Mouse (Mus musculus) left cerebral cortex, adult 11 months (tissue): Measurements from ENCODE around the gene Heg1.

ENCODE experiments used
- DNase-seq: peaks from one replicate; pipeline ENCODE4 v3.0.0; 2022; ENCODE audit warnings: low spot score

Heg1 gene

DNA sequence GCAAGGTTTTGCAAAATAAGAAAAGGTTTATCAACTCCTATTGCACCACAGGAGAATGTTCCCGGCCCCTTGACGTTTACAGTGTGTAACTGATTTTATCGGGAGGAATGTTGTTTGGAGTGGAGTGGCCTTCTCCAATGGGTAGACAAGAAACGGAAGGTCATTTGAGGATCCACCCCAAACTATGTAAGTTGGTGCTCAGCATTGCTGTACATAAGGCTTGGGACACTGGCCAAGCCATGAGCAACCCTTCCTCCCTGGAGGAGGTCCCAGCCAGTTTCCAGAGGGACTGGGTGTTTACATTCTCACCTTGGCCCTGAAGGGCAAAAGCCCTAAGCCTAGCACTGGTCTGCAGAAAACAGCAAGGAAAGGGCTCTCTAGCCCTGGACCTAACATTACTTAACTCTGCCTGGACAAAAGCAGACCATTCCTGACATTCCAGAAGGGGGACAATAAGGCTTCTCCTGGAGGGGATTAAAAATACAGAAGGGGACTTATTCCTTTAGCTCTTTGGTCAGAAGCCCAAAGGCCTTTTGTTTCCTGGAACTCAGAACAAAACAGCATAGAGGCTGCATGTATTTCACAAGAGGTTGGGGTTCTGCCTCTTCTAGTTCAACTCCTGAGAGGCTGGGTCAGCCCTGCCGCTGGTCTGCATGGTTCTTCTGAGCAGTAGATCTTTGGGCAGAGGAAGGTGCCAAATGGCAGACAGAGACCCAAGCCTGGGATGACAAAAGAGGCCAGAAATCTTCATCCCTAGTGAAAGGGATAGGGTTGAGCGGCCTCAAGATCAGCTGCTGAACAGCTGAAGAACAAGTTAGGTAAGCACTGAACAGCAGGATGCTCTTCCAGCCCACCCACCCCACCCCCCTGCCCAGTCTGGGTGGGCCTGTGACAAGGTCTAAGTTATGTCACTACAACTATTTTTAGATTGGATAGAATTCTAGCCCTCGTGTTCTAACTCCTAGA, 7.5 kb upstream of the Heg1 start:
- DNase-seq: no peak

DNA sequence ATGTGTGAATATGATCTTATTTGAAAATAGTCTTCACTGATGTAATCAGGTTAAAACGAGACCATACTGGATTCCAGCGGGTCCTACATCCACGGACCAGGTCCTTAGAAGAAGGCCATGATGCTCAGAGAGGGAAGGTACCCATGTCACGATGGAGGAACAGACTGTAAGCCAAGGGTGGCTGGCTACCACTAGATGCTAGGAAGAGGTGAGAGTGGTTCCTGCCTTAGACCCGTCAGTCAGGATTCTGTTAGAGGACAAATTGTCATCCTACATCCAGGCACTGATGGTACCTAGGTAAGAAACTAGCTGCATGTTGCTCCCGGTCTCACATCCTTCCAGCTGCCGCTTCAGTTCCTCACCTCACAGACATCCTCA, 6.9 kb upstream of the Heg1 start:
- DNase-seq: no peak

DNA sequence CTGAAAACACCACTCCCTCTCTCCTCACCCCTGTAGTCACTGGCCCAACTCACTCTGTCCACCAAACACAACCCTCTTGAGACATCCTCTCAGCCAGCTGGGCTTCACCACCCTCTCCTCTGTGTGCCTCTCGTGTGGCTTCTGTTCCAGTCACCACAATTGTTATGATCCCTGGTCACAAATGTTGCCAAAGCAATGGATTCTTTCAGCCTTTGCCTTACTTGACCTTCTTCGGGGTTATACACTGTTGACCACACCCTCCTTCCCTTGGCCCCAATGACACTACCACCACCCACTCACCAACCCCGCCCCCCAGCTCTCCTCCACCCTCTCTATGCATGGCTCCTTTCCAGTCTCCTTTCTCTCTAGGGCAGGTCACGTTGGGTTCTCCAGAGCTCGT, 6.3 kb upstream of the Heg1 start:
- DNase-seq: no peak

DNA sequence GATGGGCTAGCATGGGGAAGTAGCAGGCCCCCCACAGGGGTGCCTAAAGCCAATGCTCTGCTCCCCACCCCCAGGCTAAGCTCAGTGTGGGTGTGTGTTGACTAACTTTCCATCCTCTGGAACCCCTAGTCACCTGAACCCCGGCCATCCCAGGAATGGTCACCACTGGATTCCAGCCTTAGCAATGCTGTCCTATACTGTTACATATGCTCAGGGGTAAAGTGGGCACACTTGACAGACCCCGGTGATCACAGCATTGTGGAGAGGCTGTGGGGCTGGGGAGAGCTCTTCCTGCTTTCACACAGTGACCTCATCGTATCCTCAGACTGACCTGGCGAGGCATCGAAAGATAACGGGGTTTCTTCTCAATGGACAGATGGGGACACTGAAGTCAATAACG, 3.9 kb upstream of the Heg1 start:
- no peak for DNase-seq

DNA sequence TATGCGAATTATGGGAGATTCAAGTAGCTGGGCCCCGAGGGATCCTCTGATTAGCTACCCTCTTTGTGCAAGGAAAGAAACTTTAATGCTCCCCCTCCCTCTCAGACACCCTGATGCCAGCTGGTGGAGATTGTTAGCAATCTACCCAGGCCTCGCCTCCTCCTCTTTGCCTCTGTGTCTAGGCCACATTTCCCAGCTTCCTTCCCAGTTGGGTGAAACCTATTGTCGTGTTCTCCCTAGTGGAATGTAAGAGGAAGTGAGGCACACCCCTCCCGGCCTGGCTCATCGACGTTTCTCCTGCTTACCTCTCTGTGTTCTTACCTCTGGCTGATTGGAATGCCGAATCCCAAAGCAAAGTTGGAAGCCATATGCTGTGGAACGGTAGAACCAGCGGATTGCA, 3.4 kb upstream of the Heg1 start:
- no peak for DNase-seq

DNA sequence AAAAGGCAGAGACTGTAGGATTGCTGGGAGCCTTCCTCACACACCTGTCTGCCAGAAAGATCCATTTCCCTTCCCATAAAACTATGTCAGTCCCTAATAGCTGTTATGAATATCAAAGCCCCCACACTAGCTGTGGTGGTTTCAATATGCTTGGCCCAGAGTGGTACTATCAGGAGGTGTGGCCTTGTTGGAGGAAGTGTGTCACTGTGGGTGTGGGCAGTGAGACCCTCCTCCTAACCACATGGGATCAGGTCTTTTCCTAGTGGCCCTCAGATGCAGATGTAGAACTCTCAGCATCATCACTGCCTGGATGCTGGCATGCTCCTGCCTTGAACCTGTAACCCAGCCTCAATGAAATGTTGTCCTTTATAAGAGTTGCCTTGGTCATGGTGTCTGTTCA, 2.5 kb upstream of the Heg1 start:
- DNase-seq: no peak

DNA sequence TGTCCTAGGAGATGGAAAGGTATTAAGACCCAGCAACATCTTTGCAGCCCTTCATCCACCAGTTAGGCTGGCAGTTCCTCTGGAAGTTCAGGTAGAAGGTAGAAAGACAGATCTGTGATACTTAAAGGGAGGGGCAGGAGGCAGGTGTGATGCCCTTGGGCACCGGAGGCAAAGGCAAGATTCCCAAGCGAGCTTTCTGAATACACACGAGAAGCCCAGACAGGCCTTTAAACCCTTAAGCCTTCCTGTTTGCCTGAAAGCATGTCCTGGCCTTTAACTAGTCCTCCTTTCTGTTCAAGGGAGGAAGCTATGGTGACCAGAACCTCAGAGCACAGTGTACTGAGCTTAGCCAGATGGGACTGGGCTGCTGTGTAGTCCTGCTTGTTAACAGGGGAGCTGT, 1.5 kb upstream of the Heg1 start:
- DNase-seq: no peak

DNA sequence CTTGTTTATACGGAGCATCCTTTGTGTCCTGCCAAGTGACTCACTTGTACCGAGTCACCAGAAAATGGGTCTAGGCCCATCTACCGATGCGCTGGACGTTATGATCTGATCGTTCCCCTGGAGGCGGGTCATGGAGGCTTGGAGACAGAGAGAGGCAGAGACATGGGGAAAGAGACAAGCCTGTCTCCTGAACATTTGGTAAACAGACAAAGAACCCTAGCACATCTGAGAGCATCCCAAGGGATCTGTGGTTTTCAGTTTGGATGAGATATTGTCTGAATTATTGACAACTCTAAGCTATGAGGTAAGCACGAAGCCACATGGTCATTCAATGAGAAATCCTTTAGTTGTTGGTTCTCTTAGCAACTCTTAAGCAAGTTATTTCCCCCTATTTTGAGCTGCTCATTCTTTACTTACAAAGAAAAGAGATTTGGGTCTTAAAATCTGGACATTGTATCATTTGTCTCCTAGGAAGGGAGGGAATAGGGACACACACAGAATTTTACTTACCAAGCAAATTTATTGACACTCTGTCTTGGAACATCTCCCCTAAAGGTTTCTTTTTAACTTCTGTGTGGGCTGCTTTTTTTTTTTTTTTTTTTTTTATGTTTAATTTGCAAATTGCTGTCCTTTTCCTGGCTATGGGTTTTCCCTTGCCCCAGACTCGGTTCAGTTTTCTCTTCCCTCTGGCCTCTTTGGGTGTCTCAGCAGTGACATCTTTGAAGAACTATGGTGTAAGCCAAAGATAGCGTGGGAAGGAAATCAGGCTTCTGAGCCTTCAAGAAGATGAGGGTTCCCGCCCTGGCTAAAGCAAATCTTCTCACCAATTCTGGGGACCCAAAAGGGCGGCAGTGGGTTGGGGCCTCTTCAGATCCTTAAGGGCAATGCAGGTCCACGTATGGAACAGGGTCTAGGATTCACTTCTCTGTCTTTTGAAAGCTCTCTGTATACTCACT, 686 bp upstream of the Heg1 start:
- no peak for DNase-seq

DNA sequence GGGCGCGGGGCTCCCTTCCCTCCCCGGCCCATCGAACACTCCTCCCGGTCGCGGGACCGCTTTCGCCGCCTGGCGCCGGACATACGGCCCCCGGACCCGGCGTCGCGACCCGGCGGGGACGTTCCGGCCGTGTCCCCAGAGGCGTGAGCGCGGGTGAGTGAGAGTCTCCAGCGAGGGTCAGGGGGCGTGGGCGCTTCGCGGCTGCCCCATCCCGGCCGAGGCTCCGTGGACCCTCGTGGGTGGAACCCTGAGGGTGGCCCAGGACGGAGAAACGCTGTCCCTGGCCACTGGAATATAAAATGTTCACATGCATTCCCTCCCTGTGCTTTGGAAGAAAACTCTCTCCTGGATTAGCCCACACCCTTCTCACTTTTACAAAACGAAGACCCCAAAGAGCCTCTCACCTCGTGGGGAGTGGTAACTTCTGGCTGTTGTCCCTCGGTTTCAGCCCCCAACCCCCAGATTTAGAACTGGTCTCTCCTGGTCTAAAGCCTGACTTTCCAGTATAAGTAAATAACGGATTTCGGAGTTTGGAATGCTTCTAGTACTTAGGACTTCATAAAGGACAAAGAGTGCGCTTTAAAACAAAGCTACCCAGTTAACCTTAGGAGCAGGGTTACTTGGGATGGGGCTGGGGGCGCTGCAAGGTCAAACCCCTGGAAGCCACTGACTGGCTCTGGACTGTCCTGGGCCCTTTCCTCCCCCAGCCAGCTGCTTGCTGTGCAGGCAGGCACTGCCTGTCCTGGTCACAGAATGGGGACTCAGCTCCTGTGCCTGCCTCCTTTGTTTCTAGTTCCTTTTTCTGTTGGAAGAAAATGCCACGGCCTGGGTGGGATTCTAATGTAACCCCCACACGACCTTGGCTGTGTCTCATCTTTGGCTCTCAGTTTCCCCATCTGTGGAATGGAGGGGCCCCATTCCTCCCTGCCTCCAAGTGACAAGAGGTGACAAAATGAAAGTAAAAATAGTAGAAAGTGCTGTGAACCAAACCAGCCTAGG, 832 bp downstream of the Heg1 start:
- DNase-seq: no peak

DNA sequence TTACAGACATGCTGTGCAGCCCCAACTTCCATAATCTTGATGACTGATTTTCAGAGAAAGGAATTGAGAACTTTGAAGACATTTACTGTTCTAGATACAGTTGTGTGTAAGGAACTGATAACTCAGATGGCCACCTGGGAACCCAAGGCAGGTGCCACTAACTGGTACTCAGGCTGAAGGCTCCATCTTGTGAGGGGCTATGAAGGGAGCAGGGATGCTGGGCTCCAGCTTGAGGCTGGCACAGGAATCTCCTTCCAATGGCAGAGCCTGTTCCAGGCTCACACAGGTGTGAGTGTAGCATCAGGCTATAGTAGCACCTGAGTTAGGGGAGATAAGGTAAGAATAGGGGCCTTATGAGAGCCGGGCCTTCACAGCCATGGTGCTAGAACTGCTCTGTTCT, 1.9 kb downstream of the Heg1 start:
- no peak for DNase-seq

DNA sequence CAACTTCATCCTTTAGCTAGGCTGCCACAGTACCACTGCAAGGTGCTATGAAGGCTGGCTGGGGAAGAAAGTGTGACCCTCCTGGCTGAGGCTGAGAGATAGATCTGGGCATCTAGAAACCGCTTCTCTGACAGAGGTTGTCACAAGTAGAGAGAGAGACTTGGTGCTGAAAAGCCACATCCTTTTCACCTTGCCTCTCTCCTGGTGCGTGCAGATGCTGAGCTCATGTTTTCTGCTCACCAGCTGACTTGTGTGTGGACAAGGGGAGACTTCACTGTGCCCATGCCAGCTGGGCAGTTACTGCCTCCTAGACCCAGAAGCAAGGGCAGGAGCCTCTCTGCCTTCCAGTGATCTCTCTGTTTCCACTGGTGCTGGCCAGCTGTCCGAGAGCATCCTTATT, 3.6 kb downstream of the Heg1 start:
- DNase-seq: no peak

DNA sequence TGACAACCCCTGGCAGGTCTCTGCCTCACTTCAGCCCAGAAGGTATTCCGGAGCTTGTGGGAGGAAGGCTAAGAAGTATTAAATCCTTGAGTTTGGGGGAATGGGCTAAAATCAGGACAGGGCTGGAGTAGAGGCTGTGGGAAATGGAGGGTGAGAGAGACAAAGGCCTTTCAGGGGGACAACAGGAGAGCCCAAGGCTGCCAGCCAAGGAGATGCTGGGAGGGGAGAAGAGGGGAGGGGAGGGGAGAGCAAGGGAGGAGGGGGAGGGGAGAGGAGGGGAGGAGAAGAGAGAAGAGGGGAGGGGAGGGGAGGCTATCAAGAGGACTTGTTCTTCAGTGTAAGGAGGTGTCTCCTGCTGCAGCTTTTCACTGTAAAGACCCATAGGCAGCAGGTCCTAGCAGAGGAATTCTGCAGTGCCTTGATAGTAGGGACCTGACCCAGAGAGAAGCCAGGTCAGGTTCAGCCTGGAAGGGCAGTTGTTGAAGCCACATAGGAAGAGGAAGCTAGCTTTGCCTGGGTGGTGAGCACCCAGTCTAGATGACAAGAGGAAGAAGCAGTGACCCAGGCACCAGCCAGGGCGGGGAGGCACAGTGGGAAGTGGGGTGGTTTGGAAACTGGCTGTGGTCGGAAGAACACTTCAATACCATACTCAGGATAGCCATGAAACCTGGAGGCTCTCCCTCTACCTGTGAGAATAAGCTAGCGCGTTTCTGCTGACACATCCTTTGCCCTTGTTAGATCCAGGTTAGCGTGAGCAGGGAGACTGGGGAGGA, 7.0 kb downstream of the Heg1 start:
- DNase-seq: no peak

DNA sequence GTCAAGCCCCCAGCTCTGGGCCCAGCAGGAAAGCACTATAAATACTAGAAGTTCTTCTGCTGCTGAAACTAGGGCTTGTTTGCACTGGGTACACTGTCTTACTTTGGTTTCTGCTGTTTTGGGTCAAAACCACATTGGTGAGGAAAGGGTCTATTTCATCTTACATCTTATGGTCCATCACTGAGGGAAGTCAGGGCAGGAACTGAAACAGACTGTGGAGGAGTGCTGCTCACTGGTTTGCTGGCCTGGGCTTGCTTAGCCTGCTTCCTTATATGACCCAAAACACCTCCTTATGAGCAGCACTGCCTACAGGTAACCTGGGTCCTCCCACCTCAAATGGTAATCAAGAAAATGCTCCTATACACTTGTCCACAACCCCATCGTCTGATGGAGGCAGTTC, 9.4 kb downstream of the Heg1 start:
- no peak for DNase-seq

DNA sequence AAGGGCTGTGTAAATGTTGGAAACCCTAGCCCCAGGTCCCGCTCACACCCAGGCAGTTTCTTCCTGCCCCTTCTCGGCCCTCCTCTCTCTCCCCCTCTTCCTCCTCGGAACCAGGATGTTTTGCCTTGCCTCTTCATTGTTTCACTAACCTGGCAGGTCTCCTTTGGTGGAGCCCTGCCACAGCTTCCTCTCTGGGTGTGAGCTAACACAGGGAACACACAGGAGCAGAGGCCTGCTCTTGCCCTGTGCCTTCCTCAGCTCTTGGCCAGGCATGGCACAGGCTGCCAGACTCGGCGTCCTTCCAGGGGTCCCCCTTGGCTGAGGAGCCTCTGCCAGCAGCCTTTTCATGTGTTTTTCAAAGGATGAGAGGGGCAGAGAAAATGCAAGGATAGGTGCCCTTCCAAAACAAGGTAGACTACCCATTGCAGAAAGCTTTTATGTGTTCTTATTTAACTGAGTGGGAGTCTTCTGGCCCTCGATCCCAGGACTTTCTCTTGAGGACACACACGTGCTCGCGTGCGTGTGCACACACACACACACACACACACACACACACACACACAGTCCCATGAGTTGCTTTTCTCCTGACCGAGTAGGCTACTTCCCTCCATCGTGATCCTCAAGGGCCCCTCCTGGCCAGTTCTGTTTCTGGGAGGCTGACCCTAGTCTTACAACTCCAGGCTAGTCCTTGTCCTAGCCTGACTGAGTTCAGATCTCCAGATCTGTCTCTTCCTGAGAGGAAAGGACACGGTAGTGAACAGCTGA, 12.8 kb downstream of the Heg1 start:
- no peak for DNase-seq

DNA sequence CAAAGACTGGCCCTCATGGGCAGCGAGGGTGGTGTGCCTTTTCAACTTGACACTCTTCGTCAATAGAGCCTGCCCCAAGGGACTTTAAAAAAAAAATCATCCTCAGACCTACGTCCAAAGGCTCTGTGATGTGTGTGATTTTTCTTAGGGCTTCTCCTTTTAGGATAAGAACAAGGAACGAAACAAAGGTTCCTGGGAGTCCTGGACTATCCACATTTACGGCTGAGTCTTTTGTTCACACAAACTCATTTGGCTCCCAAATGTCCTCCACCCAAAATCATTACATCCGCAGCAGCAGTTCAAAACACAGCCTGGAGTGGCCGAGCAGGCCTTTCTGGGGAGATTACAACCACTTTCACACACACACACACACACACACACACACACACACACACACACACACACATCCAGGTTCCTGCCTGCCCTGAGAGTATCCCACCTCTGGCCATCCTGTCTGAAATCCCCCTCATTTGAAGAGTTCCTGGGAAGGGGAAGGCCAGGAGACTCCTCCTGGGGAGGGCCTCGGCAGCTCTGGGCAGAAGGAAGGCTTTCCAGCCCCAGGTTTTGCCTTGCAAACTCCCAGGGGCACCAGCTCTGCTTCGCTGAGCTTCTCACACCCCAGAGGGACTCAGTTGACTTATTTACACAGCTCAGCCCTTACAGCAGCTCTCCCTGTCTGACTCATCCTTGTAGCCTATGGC, 13.6 kb downstream of the Heg1 start:
- no peak for DNase-seq

DNA sequence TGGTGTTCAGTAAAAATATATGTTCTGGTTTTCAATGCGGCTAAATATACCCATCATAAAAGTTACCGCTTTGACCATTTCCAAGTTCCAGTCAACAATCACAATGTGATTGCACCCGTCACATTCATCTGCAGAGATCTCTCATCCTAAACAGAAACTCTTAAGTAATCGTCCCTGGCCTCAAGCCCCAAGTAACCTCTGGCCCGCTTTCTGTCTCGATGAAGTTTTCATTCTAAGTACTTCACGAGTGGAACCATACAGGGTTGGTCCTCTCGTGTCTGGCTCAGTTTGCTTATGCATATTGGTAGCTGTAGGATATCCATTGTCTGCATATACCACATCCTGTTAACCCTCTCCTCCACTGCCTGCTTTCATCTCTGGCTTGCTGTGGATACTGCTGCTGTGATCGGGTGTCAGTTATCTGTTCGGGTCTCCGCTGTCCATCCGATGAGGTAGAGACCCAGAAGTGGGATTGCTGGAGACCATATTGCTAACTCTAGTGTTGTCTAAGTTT, 14.2 kb downstream of the Heg1 start:
- DNase-seq: no peak

DNA sequence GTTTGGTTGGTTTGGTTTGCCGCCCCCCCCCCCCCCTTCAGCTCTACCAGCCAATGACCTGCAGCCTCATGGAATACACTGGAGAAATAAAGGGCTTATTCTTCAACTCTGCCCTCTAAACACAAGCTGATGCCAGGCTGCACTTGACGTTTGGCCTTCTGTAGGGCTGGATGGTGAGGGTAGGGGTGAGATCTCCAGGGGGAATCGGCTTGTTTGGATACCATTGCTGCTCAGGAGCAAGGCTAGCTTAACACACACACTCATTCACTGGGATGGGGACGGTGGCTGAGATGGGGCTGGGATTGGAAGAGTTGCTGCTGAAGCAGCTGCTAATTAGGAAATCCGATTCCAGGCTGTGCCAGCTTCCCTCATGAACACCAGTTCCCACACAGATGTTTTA, 16.4 kb downstream of the Heg1 start:
- DNase-seq: no peak

DNA sequence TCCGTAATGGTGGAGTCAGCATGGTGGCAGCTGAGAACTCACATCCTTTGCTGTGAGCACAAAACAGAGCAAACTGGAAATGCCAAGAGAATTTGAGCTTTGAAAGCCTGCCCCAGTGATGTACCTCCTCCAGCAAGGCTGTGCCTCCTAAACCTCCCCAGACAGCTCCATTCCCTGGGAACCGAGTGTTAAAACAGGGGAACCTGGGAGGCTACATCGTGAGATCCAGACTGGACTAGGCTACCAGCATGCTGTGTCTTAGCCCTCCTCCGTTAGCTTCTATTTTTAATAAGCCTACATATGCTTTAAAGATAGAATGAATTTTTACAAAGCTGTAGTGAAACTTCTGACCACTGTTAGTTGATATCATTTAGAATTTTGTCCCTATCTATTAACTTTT, 17.7 kb downstream of the Heg1 start:
- no peak for DNase-seq

DNA sequence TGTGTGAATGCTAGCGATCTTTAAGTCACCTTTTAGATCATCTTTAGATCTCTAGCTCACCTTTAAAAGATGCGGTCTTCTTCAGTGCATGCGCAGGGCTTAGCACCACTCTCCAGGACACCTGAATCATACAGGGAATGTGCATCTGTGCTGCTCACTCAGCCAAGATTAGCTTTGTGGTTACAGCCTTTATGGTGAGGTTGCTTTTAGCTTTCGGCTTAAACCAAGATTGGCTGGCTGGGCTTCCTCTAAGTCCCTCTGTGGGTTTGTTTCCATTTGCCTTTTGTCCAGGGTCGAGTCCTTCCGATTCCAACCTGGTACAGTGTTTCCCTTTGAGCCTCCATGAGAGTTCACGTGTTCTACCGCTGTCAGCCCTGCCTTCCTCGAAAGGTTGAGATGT, 20.1 kb downstream of the Heg1 start:
- DNase-seq: no peak
